Mouse (Mus musculus): ENCODE measurements at regions not wholly inside any gene's neighbourhood (a gene's known extent, or its start where the extent isn't known, plus 50 kb on each side); places are given as distances from the start of the nearest gene placed in this dataset.

GRCm38 (mm10) chrX:99534922-99535321, 63.8 kb upstream of the Pja1 start:
- no peak overlapping the region for H3K4me2 ChIP-seq (replicated peaks; ENCODE audit: low read depth)
- H3K4me3 ChIP-seq (ENCODE audit: low read depth, low read length): no peak overlapping the region
- H3K4me1 ChIP-seq (replicated peaks; ENCODE audit: control insufficient read depth, insufficient read depth): no peaks in the 10 kb centered on the region
- no peaks in the 10 kb centered on the region for H3K27me3 ChIP-seq (ENCODE audit: control insufficient read depth, insufficient read depth, low read length)
- DNase-seq (ENCODE audit: low spot score) (no peak), ATAC-seq (ENCODE audit: low FRiP score, low TSS enrichment) (no peak)
- no peak overlapping the region for H3K27ac ChIP-seq (replicated peaks)
- TF ChIP-seq EP300 (optimal IDR thresholded peaks at IDR 0.05) (no peak), CTCF (IDR thresholded peaks at IDR 0.05; ENCODE audit: low read depth) (no peak)
- H3K9ac ChIP-seq (ENCODE audit: low read length): no peak overlapping the region
- 78% methylated on average over 4 of the region's 4 CpGs for WGBS
- H3K9me3 ChIP-seq (ENCODE audit: control insufficient read depth, low read length): no peaks in the 10 kb centered on the region
- no peaks in the 10 kb centered on the region for H3K36me3 ChIP-seq (ENCODE audit: control insufficient read depth, insufficient read depth, low read length)

GRCm38 (mm10) chrX:99531154-99531553, 60.1 kb upstream of the Pja1 start:
- Histone ChIP-seq H3K36me3 (ENCODE audit: control insufficient read depth, insufficient read depth, low read length) (no peaks in the 10 kb centered on the region), H3K9ac (ENCODE audit: low read length) (no peak overlapping the region), H3K4me1 (replicated peaks; ENCODE audit: control insufficient read depth, insufficient read depth) (no peaks in the 10 kb centered on the region), H3K4me3 (ENCODE audit: low read depth, low read length) (no peak overlapping the region), H3K27ac (replicated peaks) (no peak overlapping the region), H3K27me3 (ENCODE audit: control insufficient read depth, insufficient read depth, low read length) (no peaks in the 10 kb centered on the region), H3K9me3 (ENCODE audit: control insufficient read depth, low read length) (no peaks in the 10 kb centered on the region), H3K4me2 (replicated peaks; ENCODE audit: low read depth) (no peak overlapping the region)
- no peak for TF ChIP-seq EP300 (optimal IDR thresholded peaks at IDR 0.05)
- no peak for DNase-seq (ENCODE audit: low spot score)
- 44% methylated on average over 3 of the region's 3 CpGs for WGBS
- peak; percentile 57; the same call in 1 of the 2 replicates for ATAC-seq (ENCODE audit: low FRiP score, low TSS enrichment)

- no peaks in the 10 kb centered on the region for H3K36me3 ChIP-seq (ENCODE audit: control insufficient read depth, insufficient read depth, low read length)
- H3K4me1 ChIP-seq (replicated peaks; ENCODE audit: control insufficient read depth, insufficient read depth): no peaks in the 10 kb centered on the region
- 41% methylated on average over 7 of the region's 7 CpGs for WGBS
- H3K4me3 ChIP-seq (ENCODE audit: low read depth, low read length): no peak overlapping the region
- H3K27ac ChIP-seq (replicated peaks): peak overlapping the region; percentile 49; the same call in 1 of the 2 replicates
- TF ChIP-seq EP300 (optimal IDR thresholded peaks at IDR 0.05) (no peak), CTCF (IDR thresholded peaks at IDR 0.05; ENCODE audit: low read depth) (no peak)
- DNase-seq (ENCODE audit: low spot score) (no peak), ATAC-seq (ENCODE audit: low FRiP score, low TSS enrichment) (peak; percentile 26; the same call in 1 of the 2 replicates)
- H3K9ac ChIP-seq (ENCODE audit: low read length): no peak overlapping the region
- H3K9me3 ChIP-seq (ENCODE audit: control insufficient read depth, low read length): no peaks in the 10 kb centered on the region
- H3K4me2 ChIP-seq (replicated peaks; ENCODE audit: low read depth): no peak overlapping the region
- H3K27me3 ChIP-seq (ENCODE audit: control insufficient read depth, insufficient read depth, low read length): no peaks in the 10 kb centered on the region
These were observed 59.4 kb upstream of the Pja1 start for GRCm38 (mm10) chrX:99530511-99530910.

- 34% methylated on average over 6 of the region's 6 CpGs for WGBS
- Histone ChIP-seq H3K36me3 (ENCODE audit: control insufficient read depth, insufficient read depth, low read length) (no peaks in the 10 kb centered on the region), H3K9me3 (ENCODE audit: control insufficient read depth, low read length) (no peaks in the 10 kb centered on the region), H3K4me3 (ENCODE audit: low read depth, low read length) (no peak overlapping the region), H3K9ac (ENCODE audit: low read length) (no peak overlapping the region), H3K27me3 (ENCODE audit: control insufficient read depth, insufficient read depth, low read length) (no peaks in the 10 kb centered on the region), H3K27ac (replicated peaks) (no peak overlapping the region), H3K4me2 (replicated peaks; ENCODE audit: low read depth) (no peak overlapping the region), H3K4me1 (replicated peaks; ENCODE audit: control insufficient read depth, insufficient read depth) (no peaks in the 10 kb centered on the region)
- no peak for ATAC-seq (ENCODE audit: low FRiP score, low TSS enrichment)
- no peak for DNase-seq (ENCODE audit: low spot score)
- TF ChIP-seq CTCF (IDR thresholded peaks at IDR 0.05; ENCODE audit: low read depth) (no peak), EP300 (optimal IDR thresholded peaks at IDR 0.05) (no peak)
These were observed 52.2 kb upstream of the Pja1 start for GRCm38 (mm10) chrX:99523306-99523705.

GRCm38 (mm10) chrX:99522830-99523229, 51.8 kb upstream of the Pja1 start:
- 0 out of 2 replicates have a peak, but pooled peaks have one; percentile 49 for ATAC-seq (ENCODE audit: low FRiP score, low TSS enrichment)
- no peaks in the 10 kb centered on the region for H3K27me3 ChIP-seq (ENCODE audit: control insufficient read depth, insufficient read depth, low read length)
- TF ChIP-seq EP300 (optimal IDR thresholded peaks at IDR 0.05): no peak
- peak; percentile 86 for TF ChIP-seq CTCF (IDR thresholded peaks at IDR 0.05; ENCODE audit: low read depth)
- no peaks in the 10 kb centered on the region for H3K36me3 ChIP-seq (ENCODE audit: control insufficient read depth, insufficient read depth, low read length)
- H3K9ac ChIP-seq (ENCODE audit: low read length): no peak overlapping the region
- DNase-seq (ENCODE audit: low spot score): peak; percentile 74
- 33% methylated on average over 5 of the region's 5 CpGs for WGBS
- no peak overlapping the region for H3K27ac ChIP-seq (replicated peaks)
- H3K4me1 ChIP-seq (replicated peaks; ENCODE audit: control insufficient read depth, insufficient read depth): no peaks in the 10 kb centered on the region
- no peak overlapping the region for H3K4me3 ChIP-seq (ENCODE audit: low read depth, low read length)
- H3K9me3 ChIP-seq (ENCODE audit: control insufficient read depth, low read length): no peaks in the 10 kb centered on the region
- H3K4me2 ChIP-seq (replicated peaks; ENCODE audit: low read depth): no peak overlapping the region

- Histone ChIP-seq H3K9me3 (ENCODE audit: control insufficient read depth, low read length) (no peaks in the 10 kb centered on the region), H3K4me2 (replicated peaks; ENCODE audit: low read depth) (no peak overlapping the region), H3K4me1 (replicated peaks; ENCODE audit: control insufficient read depth, insufficient read depth) (no peaks in the 10 kb centered on the region), H3K9ac (ENCODE audit: low read length) (no peak overlapping the region), H3K36me3 (ENCODE audit: control insufficient read depth, insufficient read depth, low read length) (no peaks in the 10 kb centered on the region), H3K27ac (replicated peaks) (0 out of 2 replicates have a peak overlapping the region, but pooled peaks have one; percentile 24), H3K4me3 (ENCODE audit: low read depth, low read length) (no peak overlapping the region), H3K27me3 (ENCODE audit: control insufficient read depth, insufficient read depth, low read length) (no peaks in the 10 kb centered on the region)
- ATAC-seq (ENCODE audit: low FRiP score, low TSS enrichment): no peak
- TF ChIP-seq CTCF (IDR thresholded peaks at IDR 0.05; ENCODE audit: low read depth): no peak
- no peak for TF ChIP-seq EP300 (optimal IDR thresholded peaks at IDR 0.05)
- WGBS: 49% methylated on average over 11 of the region's 11 CpGs
- no peak for DNase-seq (ENCODE audit: low spot score)
These were observed 51.2 kb upstream of the Pja1 start for GRCm38 (mm10) chrX:99522289-99522688.

Data from stomach, postnatal 0 days (tissue).